Mouse (Mus musculus) bone marrow, adult 2 months (tissue): ENCODE results near the gene Cdc16. TPM values are rescaled to one million over a fixed set of nuclear protein-coding genes. Genes with fewer than 3 reads are reported as not detected.

ENCODE experiments used
- H3K27ac ChIP-seq: fragments of 200-500 bp; 2 replicates; pipeline ENCODE4 v1.5.1; 2012; ENCODE audit warnings: low read depth, mild to moderate bottlenecking, control low read depth, inconsistent platforms, low read length; ENCODE audit not compliant: control insufficient read depth, poor library complexity, insufficient read depth
- H3K4me1 ChIP-seq: fragments of 200-500 bp; 2 replicates; pipeline ENCODE4 v1.6.1; 2011; ENCODE audit warnings: low read length; ENCODE audit not compliant: control insufficient read depth, insufficient read depth
- H3K4me3 ChIP-seq: fragments of 200-500 bp; replicated peaks from 2 replicates; pipeline ENCODE3; 2011; ENCODE audit warnings: mild to moderate bottlenecking, low read depth, low read length, control low read depth; ENCODE audit not compliant: control insufficient read depth
- CTCF ChIP-seq: fragments of 200-500 bp; IDR thresholded peaks from 2 replicates; pipeline ENCODE4 v1.5.1; 2011; ENCODE audit warnings: low read length, control low read depth; ENCODE audit not compliant: control insufficient read depth, insufficient read depth
- POLR2A ChIP-seq: fragments of 200-500 bp; IDR thresholded peaks from 2 replicates; pipeline ENCODE4 v1.6.1; 2011; ENCODE audit warnings: low read depth, mild to moderate bottlenecking, control low read depth, low read length, borderline replicate concordance; ENCODE audit not compliant: control insufficient read depth
- WGBS: fragments of 180-500 bp; shearing (Covaris S2); methylation state at CpG from one replicate; pipeline ENCODE4 v1.1.7; 2018; 5-methylcytosine and 5-hydroxymethylcytosine counted together
- polyA plus RNA-seq: library from polyadenylated mRNA; stranded (reverse); fragments of >200 nt; gene quantifications from 2 replicates; pipeline ENCODE4 v1.2.4, GENCODE M21; 2011; ENCODE audit warnings: low replicate concordance; ENCODE audit not compliant: missing spikeins, insufficient read depth, insufficient read length

Gene Cdc16
- polyA plus RNA-seq, 1 experiment = 30.5 TPM

DNA sequence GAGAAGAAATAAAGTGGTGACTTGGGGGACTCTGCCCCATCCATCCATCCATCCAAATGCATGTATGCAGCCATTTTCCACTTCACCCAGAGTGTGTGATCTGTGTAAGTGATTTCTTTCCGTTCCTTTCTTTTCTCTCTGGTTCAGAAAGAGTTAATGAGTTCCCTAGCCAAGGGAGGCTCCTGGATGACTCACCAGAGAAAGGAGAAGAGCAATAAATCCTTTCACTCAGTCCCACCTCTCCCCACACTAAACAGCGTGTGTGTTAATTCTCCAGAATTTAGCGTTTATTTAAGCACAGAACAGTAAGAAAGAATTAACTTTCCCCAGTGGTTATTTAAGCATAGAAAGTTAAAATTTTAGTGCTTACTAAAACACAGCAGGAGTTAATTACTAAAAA lies 9.8 kb upstream of the Cdc16 start:
- TF ChIP-seq POLR2A (no peak), CTCF (no peak)
- 35% methylated on average over 3 of the region's 3 CpGs for WGBS

GRCm38 (mm10) chr8:13753680-13754079 lies 3.8 kb upstream of the Cdc16 start:
- WGBS = 16% methylated on average over 2 of the region's 2 CpGs
- Histone ChIP-seq H3K27ac (no peak overlapping the region), H3K4me3 (no peak overlapping the region), H3K4me1 (no peaks in the 10 kb centered on the region)
- TF ChIP-seq CTCF = peak; percentile 71
- TF ChIP-seq POLR2A = no peak

More for the DNA sequence above, 9.8 kb upstream of the Cdc16 start:
- Histone ChIP-seq H3K4me1 (no peaks in the 10 kb centered on the region), H3K27ac (no peak overlapping the region), H3K4me3 (no peak overlapping the region)

DNA sequence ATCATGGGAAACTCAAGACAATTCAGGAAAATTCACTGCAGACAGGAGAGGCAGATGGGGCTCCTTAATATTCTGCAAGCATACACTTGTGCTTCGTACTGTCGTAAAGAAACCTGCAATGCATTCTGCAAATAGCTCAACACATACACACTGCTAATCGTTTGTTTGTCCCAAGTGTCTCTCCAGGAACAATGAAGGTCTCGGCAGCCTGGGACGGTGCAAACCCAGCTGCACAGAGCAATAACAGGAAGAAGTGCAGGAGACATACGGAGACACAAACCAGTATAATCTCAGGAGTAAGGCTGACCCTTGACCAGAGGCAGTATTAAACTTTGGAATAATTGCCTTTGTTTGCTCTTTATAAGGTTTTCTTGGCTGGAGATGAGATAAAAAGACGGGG lies 996 bp upstream of the Cdc16 start:
- 75% methylated on average over 7 of the region's 7 CpGs for WGBS
- H3K4me3 ChIP-seq = no peak overlapping the region
- no peak overlapping the region for H3K27ac ChIP-seq
- TF ChIP-seq CTCF = no peak
- no peaks in the 10 kb centered on the region for H3K4me1 ChIP-seq

- Histone ChIP-seq H3K27ac (peak overlapping the region; percentile 77), H3K4me3 (peak overlapping the region; percentile 76), H3K4me1 (no peaks in the 10 kb centered on the region)
- WGBS = under 1% methylated on average over 38 of the region's 38 CpGs
- no peak for TF ChIP-seq CTCF
- TF ChIP-seq POLR2A = no peak
Measured at GRCm38 (mm10) chr8:13757805-13758727, 590 bp downstream of the Cdc16 start.

GRCm38 (mm10) chr8:13769206-13769605 lies 11.7 kb downstream of the Cdc16 start:
- no peak overlapping the region for H3K4me3 ChIP-seq
- H3K4me1 ChIP-seq = no peaks in the 10 kb centered on the region
- no peak overlapping the region for H3K27ac ChIP-seq
- TF ChIP-seq POLR2A (no peak), CTCF (no peak)
- 88% methylated on average over 11 of the region's 11 CpGs for WGBS

DNA sequence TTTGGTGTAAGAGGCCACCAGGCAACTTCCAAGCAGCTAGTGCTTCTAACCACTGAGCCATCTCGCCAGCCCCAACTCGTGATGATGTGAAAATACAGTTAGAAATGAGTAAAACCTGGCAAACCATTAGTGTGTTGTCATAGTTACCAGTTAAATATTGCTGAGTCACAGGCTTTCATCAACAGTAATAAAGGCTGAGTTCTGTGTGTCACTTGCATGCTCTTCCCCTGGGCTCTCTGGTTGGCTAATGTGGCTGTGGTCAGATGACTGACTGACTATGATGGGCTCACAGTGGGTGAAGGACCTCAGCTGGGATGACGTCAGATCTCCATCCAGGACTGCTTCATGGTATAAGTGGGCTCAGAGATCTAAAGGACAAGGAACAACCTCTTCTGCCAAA lies 23.1 kb downstream of the Cdc16 start:
- no peaks in the 10 kb centered on the region; the same call in 1 of the 2 replicates for H3K4me1 ChIP-seq
- H3K4me3 ChIP-seq = no peak overlapping the region
- TF ChIP-seq POLR2A (no peak), CTCF (no peak)
- no peak overlapping the region for H3K27ac ChIP-seq
- WGBS = 62% methylated on average over 3 of the region's 3 CpGs

DNA sequence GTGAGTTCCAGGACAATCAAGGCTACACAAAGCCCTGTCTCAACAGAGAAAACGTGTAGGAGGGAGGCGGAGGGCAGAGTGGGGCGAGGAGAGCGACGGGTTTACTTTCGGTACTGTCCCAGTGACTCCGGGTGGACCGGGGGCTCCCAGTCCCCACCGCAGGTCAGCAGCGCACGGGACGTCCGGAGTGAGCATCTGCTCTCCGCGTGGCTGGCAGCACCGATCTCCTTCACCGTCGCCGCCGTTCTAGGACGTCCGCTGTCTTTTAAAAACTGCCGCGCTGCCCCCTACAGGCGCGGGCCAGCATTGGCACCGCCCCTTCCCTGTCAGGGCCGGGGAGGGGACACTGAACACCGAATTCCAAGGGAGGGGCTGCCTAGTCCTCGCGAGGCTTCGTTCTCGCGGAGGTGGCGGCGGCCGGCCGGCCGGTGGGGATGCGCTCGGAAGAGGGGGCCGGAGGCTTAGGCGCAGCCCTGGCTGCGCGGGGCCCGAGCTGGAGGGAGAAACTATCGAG lies 27.8 kb downstream of the Cdc16 start, which contains the start of gene Upf3a:
Gene Upf3a (plus strand): TSS at position 366 of the 514 bp plus-strand sequence.
- under 1% methylated on average over 47 of the region's 47 CpGs for WGBS
- Histone ChIP-seq H3K27ac (peak within 1 kb of the TSS; percentile 99), H3K4me3 (peak within 1 kb of the TSS; percentile 98), H3K4me1 (peaks cover 1% of the 10 kb centered on the region; the same call in 1 of the 2 replicates)
- TF ChIP-seq POLR2A = peak; percentile 59; the same call in 1 of the 2 replicates
- TF ChIP-seq CTCF = peak; percentile 74

GRCm38 (mm10) chr8:13785764-13786299 lies 28.4 kb downstream of the Cdc16 start:
- Histone ChIP-seq H3K4me3 (peak overlapping the region; percentile 98), H3K4me1 (peaks cover 1% of the 10 kb centered on the region; the same call in 1 of the 2 replicates), H3K27ac (peak overlapping the region; percentile 99)
- TF ChIP-seq CTCF (peak; percentile 78), POLR2A (peak; percentile 53; the same call in 1 of the 2 replicates)
- under 1% methylated on average over 47 of the region's 47 CpGs for WGBS
